Mouse (Mus musculus) cerebellum, postnatal 14 days (tissue): ENCODE measurements at regions not wholly inside any gene's neighbourhood (a gene's known extent, or its start where the extent isn't known, plus 50 kb on each side); places are given as distances from the start of the nearest gene placed in this dataset.
"Not testable (repeated sequence)": the region's sequence is repeated elsewhere in the genome, so short reads cannot be mapped to it uniquely, and the experiment has no call there.

Source experiments
- DNase-seq, 2 experiments: peaks; one replicate each; pipeline ENCODE4 v3.0.0; 2021; ENCODE audit warnings: mixed read lengths in 2 of 2

DNA sequence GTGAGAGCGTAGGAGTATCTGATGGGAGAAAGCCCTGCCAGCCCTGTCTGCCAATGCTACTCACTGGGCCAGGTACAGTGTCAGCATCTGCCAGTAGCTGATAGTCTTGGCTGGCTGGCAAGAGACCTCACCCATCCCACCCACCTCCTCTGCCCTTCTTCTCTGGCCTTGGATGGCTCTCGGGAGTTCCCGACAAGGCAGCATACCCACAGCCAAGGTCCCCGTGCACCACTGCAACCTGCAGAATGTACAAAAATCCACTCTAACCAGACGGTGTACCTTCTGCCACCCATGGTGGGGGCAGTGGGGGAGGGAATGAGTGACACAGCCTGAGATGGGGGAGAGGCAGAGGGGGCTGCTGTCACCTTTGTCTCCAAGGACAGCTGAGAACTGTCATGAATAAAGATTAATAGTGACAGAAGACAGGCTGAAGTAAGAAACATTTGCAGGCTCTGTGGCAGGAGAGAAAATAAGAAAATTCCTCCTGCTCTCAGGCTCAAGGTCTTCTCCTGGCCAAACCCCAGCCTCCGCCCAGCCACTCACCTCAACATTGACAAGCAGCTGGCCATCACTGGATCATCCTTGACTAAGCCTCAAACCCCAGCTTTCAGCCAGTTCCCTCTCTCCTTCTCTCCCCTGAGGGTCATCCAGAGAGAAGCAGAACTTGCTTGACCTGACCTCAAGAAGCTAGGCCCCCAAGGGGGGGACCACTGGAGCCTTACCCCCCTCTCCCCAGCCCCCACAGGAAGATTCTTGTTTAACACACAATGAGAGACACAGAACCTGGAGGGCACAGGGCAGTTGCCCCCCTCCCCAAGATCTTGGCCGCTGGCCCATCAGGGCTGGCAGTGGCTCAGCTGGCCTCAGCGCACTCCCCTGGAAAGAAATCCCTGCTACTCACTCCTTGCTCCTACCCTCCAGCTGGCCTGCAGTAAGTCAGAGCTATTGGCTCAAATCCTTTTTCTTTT lies 73.7 kb downstream of the Cpn2 start:
- DNase-seq = peak; percentile 79

DNA sequence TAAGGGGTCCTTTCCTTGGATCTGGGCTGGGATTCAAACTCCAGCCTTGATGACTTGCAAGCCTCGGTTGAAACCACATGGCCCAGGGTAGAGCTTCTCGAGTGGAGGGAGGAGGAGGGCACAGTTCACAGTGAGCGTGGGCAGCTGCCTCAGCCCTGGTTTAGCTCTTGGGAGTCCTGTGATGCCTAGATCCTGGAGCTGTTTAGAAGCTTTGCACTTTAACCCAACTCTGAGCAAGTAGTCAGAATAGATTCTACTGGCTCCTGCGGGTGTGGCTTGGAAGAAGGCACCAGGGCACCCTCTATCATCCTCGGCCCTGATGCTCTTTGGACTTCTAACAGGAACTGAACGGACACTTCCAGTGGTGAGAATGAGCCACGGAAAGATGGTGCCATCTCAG lies 72.5 kb downstream of the Cpn2 start:
- DNase-seq = no peak

DNA sequence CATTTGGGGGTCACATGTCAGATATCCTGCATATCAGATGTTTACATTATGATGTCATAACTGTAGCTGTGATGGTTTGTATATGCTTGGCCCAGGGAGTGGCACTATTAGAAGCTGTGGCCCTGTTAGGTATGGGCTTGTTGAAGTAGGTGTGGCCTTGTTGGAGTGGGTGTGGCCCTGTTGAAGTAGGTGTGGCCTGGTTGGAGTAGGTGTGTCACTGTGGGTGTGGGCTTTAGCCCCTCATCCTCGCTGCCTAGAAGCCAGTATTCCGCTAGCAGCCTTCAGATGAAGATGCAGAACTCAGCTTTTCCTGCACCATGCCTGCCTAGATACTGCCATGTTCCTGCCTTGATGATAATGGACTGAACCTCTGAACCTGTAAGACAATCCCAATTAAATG lies 71.4 kb downstream of the Cpn2 start:
- DNase-seq = not testable (repeated sequence)

DNA sequence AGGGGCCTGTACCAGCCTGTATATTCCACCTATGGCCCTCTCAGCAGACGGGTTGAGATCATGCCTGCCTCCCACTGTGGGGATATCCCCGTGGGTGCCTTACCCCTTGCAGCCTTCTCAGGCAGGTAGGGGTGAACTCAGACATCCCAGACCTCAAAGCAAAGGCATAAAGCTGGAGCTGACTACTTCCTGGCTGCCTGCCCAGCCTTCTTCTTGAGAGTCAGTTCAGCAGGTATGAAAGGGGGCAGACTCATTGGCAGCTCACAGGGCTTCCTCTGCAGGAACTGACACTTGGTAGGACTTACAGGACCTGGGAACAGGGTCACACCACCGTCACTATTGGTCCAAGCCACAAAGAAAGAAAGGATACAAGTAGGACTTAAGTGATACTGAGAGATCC lies 69.9 kb downstream of the Cpn2 start:
- DNase-seq = no peak

DNA sequence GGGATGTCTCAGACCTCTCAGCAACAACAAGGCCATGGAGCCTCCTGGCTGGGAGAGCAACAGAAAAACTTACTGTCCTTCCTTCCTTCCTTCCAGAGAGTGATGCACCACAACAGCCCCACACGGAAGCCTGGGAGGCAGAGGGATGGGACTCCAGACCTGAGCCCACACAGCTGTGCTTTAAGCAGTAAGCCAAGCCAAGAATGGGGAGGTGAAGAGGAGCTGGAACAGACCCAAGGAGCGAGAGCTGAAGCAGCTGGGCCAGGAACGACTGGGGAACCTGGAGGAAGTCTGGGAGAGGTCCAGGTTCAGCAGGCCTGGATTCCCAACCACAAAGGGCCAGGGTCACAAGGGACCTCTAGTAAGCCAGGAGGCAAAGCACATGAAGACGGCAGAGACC lies 67.5 kb downstream of the Cpn2 start:
- no peak for DNase-seq

DNA sequence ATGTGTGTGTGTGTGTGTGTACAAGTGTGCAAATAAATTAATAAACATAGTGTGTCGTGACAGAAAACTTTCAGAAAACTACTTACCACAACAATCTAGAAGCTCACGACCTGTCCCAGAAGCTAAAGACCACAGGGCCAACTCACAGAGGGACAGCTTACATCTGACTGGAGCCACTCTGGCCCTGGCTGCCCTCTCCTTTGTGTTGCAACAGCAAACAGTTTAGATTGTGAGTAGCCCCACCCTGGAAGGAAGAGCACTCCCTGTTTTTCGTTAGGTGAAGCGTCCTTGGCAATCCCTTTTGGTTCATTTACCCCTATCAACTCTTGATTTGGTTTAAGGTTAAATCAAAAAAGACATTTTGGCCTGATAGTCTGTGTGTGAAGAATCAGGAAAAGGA lies 63.2 kb downstream of the Cpn2 start:
- no peak for DNase-seq

DNA sequence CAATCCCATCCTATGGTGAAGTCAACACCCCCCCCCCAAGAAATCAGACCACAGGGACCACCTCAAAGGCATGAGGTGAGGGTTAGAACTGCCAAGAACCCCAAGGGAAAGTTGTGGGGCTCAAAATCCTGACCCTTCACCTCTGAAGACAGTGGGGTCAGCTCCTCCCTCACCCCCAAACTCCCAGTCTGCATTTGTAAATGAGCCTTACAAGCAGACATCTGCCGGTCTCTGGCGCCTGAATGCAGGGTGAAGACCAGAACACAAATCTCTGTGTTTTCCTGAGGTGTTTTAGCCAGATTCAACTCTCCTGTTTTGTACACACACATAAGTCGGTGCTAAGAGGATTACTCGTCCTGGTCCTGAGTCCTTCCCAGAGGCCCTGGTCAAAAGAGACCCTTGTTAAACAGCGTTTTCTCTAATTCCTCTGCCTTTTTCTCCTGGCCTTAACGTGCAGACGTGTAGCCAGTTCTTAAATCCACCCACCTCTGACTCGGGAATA lies 61.9 kb downstream of the Cpn2 start:
- no peak for DNase-seq

DNA sequence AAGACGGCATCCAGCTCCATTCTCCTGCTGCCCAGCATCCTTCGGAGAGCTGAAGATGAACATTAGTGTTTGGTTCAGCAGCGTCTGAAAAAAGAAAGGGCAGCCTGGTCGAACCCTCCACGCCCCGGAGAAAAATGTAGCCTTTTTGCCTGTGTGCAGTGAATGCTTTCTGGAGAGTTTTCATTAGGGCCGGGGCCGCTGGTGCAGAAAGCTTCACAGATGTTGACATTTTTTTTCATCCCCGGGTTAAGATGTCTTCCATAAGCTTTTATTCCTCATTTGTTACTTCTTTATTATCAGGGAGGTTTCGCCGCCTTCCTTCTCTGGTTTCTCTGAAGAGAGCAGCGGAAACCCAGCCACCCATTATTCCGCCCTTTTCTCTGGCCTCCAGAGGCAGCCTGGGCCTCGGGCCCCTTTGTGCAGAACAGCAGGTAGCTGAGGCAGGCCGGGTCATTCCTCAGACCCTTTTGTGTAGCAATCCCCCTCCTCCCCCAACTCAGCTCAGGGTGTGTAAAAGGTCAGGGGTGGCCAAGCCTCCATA lies 61.4 kb downstream of the Cpn2 start:
- no peak for DNase-seq
